Mouse (Mus musculus): ENCODE results near the gene Hivep1.

DNA sequence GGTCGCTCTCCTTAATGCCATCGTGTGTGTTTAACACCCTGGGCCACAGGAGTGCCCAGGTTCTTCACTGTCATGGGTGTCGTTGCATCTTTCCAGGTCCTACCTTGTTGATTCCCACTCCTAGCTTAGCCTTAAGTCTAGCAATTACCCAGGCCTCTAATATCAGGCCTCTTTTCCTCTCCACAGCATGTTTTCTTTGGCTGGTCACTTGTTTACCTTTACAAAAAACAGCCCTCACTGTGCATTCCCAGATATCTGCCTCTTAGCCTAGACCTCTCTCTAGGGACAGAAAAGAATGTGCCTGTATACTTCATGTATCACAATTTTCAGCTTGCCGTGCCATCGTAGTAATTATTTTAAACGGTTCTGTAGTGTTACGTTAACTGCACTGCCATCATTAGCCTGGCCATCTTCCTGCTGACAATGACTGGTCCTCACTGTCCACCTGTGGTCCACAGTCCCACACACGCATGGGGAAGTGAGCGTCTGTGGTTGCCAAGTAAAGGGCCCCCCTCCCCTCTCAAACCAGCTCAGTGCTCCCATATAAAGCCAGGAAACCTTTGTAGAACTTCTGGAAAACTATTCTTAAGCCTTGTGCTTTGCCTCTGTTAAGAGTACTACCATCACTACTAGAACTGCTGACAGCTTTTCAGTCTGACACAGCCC lies 98.8 kb downstream of the Hivep1 start:
- TF ChIP-seq GATA1 (IDR thresholded peaks at IDR 0.05; ENCODE audit: low read length): no peak
- TF ChIP-seq TAL1 (IDR thresholded peaks at IDR 0.05; ENCODE audit: low read length): no peak

Measured in erythroblast, embryonic 14.5 days (primary cell).